Mouse (Mus musculus): ENCODE results near the gene Slc25a43. TPM values are rescaled to one million over a fixed set of nuclear protein-coding genes. Genes with fewer than 3 reads are reported as not detected.

Gene Slc25a43
- polyA plus RNA-seq, 1 experiment from 2014 or later: 0.44 TPM

DNA sequence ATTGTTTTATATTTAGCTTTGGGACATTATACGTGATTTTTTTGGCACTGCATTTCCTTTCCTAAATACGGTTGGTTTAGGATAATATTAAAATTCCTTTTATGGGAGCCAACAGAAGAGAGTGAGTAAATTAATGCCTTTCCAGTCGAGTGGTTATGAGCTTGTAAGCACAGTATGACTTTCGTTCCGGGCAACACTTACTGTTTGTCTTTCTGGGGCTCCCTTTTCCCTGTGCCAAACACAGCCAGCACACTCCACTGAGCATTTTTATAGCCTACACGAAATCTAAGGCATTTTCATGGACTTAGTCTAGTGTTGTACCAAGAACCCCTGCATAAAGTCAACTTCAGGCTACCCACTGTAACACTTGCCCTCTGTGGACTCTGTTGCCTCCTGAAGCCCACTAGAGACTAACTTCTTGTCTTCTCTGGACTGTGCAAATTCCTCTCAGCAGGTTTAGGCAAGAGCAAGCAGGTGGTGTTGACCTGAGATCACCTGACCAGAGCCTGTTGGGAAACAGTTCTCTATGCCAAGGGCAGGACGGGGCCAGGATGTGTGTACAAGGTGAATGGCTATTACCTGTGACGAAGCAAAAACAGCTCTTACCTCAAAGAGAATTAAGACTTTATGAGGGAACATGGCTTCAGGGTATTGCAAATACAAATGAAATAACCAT, 70.8 kb downstream of the Slc25a43 start:
- Histone ChIP-seq H3K4me1 (replicated peaks) (peaks cover 8% of the 10 kb centered on the region; the same call in 1 of the 2 replicates), H3K4me2 (no peak overlapping the region), H3K27ac (replicated peaks) (no peak overlapping the region), H3K27me3 (no peaks in the 10 kb centered on the region), H3K4me3 (no peak overlapping the region), H3K9ac (no peak overlapping the region), H3K36me3 (no peaks in the 10 kb centered on the region), H3K9me3 (no peaks in the 10 kb centered on the region)
- ATAC-seq (ENCODE audit: low FRiP score, low read depth): no peak
- WGBS: 65% methylated on average over 8 of the region's 8 CpGs

DNA sequence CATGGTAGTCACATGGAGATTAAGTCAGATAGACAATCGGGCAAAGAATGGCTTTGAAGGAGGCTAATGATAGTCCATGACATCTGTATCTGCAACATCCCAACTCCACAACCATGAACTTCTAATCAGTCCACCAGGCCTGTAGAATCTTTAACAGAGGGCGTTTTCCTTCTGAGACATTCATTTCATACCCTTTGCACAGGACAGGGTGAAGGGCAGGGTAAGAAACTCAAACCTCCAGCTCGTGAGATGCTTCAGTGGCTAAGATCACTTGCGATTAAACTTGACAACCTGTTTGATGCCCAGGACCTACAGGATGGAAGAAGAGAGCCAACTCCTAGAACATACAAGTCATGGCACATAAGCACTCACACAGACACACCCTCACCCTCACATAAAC, 71.6 kb downstream of the Slc25a43 start:
- Histone ChIP-seq H3K27ac (replicated peaks) (no peak overlapping the region), H3K27me3 (no peaks in the 10 kb centered on the region), H3K4me2 (no peak overlapping the region), H3K9ac (no peak overlapping the region), H3K9me3 (no peaks in the 10 kb centered on the region), H3K4me1 (replicated peaks) (peaks cover 8% of the 10 kb centered on the region; the same call in 1 of the 2 replicates), H3K4me3 (no peak overlapping the region), H3K36me3 (no peaks in the 10 kb centered on the region)
- no peak for ATAC-seq (ENCODE audit: low FRiP score, low read depth)
- WGBS: 86% methylated on average over 4 of the region's 4 CpGs

DNA sequence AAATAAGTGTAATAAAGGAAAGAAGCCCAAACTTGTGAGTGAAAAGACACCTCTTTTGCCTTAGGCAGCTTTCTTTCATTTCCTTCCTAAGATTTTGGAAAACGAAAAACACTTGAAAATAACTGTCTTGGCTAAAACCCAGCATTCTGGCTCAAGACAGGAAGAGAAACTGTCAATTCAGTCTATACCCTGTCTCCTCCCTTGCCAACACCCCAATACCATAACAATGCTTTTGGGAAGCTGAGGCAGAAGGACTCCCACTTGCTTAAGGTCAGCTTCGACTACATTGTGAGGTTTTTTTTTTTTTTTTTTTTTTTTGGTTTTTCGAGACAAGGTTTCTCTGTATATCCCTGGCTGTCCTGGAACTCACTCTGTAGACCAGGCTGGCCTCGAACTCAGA, 72.0 kb downstream of the Slc25a43 start:
- Histone ChIP-seq H3K36me3 (no peaks in the 10 kb centered on the region), H3K27me3 (no peaks in the 10 kb centered on the region), H3K9ac (no peak overlapping the region), H3K4me3 (no peak overlapping the region), H3K27ac (replicated peaks) (no peak overlapping the region), H3K9me3 (no peaks in the 10 kb centered on the region), H3K4me2 (no peak overlapping the region), H3K4me1 (replicated peaks) (peaks cover 8% of the 10 kb centered on the region; the same call in 1 of the 2 replicates)
- no peak for ATAC-seq (ENCODE audit: low FRiP score, low read depth)
- WGBS: 82% methylated on average over 3 of the region's 4 CpGs

DNA sequence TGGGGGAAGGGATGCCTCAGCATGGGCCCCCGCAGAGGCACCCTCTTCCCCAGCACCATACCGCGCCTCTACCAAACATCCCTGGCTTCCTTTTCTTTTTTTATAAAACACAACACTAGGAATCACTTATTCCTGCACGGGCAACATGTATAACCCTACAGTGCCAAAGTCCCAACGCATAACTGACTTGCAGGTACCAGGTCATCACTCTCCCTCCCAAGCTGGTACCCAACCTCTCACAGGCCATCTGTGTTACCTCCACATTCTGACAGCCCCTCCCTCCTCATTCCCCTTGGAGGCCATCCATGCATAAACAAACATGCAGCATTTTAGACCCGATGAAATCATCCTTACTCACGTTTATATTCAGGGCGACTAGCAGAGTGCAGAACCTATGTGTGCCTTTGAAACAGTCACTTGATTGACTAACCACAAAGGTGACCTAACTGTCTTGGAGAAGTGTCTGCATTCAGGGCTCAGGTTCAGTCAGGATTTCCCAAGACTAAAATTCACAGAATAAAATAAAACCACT, 73.0 kb downstream of the Slc25a43 start:
- 0 out of 2 replicates have a peak, but pooled peaks have one; percentile 23 for ATAC-seq (ENCODE audit: low FRiP score, low read depth)
- WGBS: 27% methylated on average over 8 of the region's 8 CpGs
- Histone ChIP-seq H3K36me3 (no peaks in the 10 kb centered on the region), H3K27me3 (no peaks in the 10 kb centered on the region), H3K27ac (replicated peaks) (0 out of 2 replicates have a peak overlapping the region, but pooled peaks have one; percentile 79), H3K4me1 (replicated peaks) (peaks cover 8% of the 10 kb centered on the region; the same call in 1 of the 2 replicates), H3K4me2 (peak overlapping the region; percentile 46), H3K9me3 (no peaks in the 10 kb centered on the region), H3K9ac (no peak overlapping the region), H3K4me3 (peak overlapping the region; percentile 16; the same call in 1 of the 2 replicates)

DNA sequence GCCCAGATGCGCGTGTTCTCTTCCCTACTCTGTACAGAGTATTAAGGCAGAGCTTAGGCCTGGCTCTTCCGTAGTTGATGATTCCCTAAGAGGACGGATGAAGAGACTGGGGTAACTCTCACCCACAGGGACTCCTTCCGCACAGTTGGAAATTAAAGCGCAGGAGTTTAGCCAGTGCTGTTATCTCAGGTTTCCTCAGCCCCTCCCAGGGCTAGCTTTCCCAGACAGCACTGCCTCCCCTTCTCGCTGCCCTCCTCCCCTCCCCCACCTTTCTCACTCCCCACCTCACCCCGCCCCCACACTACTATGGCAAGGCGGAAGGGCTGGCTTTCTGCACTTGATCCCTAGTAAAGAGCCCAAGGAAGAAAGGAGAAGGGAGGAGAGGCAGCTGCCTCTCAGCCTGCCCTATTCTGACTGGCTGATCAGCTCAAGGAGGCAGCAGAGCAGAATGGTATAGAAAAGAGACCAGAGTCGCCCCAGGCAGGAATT, 73.5 kb downstream of the Slc25a43 start:
- Histone ChIP-seq H3K9ac (0 out of 2 replicates have a peak overlapping the region, but pooled peaks have one; percentile 19), H3K27me3 (no peaks in the 10 kb centered on the region), H3K9me3 (no peaks in the 10 kb centered on the region), H3K36me3 (no peaks in the 10 kb centered on the region), H3K4me3 (peak overlapping the region; percentile 16), H3K4me1 (replicated peaks) (peaks cover 8% of the 10 kb centered on the region; the same call in 1 of the 2 replicates), H3K4me2 (peak overlapping the region; percentile 46), H3K27ac (replicated peaks) (peak overlapping the region; percentile 79)
- WGBS: 13% methylated on average over 10 of the region's 10 CpGs
- ATAC-seq (ENCODE audit: low FRiP score, low read depth): peak; percentile 79

DNA sequence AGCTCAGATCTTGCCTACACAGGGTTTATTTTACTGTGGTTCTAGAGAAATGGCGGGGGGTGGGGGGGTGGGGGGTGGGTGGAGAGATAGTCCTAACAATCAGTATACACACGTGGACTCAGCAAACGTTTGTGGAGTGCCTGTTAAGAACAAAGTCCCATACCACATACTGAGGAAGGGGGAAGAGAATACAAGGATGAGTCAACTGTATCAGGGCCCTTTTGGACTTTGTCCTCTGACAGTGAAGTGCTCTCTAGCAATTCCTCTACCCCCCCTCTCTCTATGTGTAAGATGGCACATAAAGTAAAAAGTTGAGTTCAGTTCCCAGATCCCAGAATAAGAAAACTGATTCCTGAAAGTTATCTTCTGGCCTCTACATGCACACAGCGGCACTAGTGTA, 76.1 kb downstream of the Slc25a43 start:
- 63% methylated on average over 3 of the region's 4 CpGs for WGBS
- Histone ChIP-seq H3K4me2 (no peak overlapping the region), H3K4me1 (replicated peaks) (peaks cover 8% of the 10 kb centered on the region; the same call in 1 of the 2 replicates), H3K9ac (no peak overlapping the region), H3K27ac (replicated peaks) (no peak overlapping the region), H3K9me3 (no peaks in the 10 kb centered on the region), H3K27me3 (no peaks in the 10 kb centered on the region), H3K36me3 (no peaks in the 10 kb centered on the region), H3K4me3 (no peak overlapping the region)
- no peak for ATAC-seq (ENCODE audit: low FRiP score, low read depth)

DNA sequence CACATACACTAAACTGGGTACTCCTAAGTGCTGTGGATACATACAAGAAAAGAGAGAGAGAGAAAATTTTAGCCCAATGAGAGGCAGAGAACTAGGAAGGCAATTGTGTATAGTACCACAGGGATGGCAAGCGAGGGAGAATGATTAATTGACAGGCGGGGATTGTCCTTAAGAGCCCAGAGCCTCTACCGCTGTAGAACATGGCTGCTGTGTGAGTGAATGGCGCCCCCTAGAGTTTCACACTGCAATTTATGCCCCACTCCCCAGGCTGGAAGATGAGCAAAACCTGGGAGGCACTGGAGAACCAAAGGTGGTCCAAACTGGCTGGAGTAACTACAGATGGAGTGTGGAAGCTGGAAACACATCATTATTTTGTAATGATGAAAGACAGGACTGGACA, 76.7 kb downstream of the Slc25a43 start:
- WGBS: 15% methylated on average over 4 of the region's 4 CpGs

DNA sequence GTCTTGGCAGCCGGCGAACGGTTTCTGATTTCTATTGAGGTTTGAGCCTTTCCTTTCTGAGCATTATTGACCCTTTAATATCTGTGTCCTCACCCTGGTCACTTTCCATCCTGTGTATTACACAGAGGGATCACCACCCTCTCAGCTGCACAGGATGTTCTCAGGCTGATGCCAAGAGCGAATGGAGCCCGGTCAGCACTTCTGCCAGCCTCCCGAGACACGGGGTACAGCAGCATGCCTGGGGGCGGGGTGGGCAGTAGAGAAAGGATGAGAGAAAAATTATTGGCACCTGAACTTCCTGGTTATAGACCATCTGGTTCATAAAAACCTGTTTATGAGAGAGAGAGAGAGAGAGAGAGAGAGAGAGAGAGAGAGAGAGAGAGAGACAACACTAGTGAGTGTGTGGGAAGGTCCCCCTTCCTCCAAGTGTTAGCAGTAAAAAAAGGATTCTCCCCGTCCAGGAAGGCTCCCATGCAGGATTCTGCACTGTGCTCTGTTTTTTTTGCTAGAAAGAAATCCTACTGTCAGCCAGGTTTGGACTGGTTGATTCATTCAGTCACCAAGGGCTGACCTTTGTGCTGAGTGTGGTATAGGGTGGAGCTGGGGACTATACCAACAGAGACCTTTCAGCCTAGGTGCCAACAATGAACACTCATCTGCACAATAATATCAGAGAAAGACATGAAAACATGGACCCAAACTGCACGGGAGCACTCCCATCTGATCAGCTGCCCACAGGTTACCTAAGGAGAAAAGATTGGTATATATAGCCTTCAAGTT, 80.7 kb downstream of the Slc25a43 start:
- Histone ChIP-seq H3K27me3 (no peaks in the 10 kb centered on the region), H3K27ac (replicated peaks) (no peak overlapping the region), H3K9me3 (no peaks in the 10 kb centered on the region), H3K36me3 (no peaks in the 10 kb centered on the region), H3K4me2 (no peak overlapping the region), H3K9ac (no peak overlapping the region), H3K4me3 (no peak overlapping the region), H3K4me1 (replicated peaks) (no peaks in the 10 kb centered on the region)
- WGBS: 86% methylated on average over 10 of the region's 10 CpGs
- ATAC-seq (ENCODE audit: low FRiP score, low read depth): no peak

More for the DNA sequence above, 76.7 kb downstream of the Slc25a43 start:
- no peak overlapping the region for H3K4me3 ChIP-seq
- no peaks in the 10 kb centered on the region for H3K36me3 ChIP-seq
- no peaks in the 10 kb centered on the region for H3K27me3 ChIP-seq
- no peak overlapping the region for H3K27ac ChIP-seq (replicated peaks)
- H3K4me2 ChIP-seq: no peak overlapping the region
- H3K4me1 ChIP-seq (replicated peaks): peaks cover 8% of the 10 kb centered on the region; the same call in 1 of the 2 replicates
- no peak for ATAC-seq (ENCODE audit: low FRiP score, low read depth)
- H3K9me3 ChIP-seq: no peaks in the 10 kb centered on the region
- no peak overlapping the region for H3K9ac ChIP-seq

DNA sequence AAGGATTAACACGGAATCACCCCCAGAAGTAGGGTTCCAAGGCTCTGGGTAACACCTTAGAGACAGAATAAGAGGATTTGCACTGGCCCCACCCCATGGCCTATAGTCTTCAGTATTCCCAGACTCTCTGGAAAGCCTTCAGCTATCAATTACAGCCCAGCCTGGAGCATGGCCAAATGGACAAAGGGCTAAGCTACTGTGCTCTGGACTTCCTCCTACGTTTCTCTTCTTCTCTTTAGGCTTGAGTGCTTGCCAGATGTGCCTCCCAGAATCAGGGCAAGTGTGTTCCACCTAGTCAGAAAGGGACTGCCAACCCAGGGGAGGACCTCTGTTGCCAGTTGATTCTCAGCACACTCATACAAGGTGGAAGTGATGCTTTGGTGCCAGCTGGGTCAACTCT, 81.6 kb downstream of the Slc25a43 start:
- whole genome bisulfite sequencing: 63% methylated on average over 2 of the region's 2 CpGs

More for the DNA sequence above, 81.6 kb downstream of the Slc25a43 start:
- Histone ChIP-seq H3K4me2 (no peak overlapping the region), H3K36me3 (no peaks in the 10 kb centered on the region), H3K9me3 (no peaks in the 10 kb centered on the region), H3K9ac (no peak overlapping the region), H3K27me3 (no peaks in the 10 kb centered on the region), H3K4me3 (no peak overlapping the region), H3K4me1 (replicated peaks) (no peaks in the 10 kb centered on the region), H3K27ac (replicated peaks) (no peak overlapping the region)
- no peak for ATAC-seq (ENCODE audit: low FRiP score, low read depth)

Other genes with a start within 250 kb of the Slc25a43 start
- gene Pgrmc1, start 145.5 kb upstream of the Slc25a43 start, polyA plus RNA-seq (2015; fragmentation: Nextera tagmentation; extraction: Ambion mirVana): 607 and 612 TPM in 2 replicates
- gene Akap17b, start 98.3 kb upstream of the Slc25a43 start, polyA plus RNA-seq (2015; fragmentation: Nextera tagmentation; extraction: Ambion mirVana): 6.1 and 6.3 TPM in 2 replicates
- gene Slc25a5, start 52.0 kb downstream of the Slc25a43 start, polyA plus RNA-seq (2015; fragmentation: Nextera tagmentation; extraction: Ambion mirVana): 506 and 575 TPM in 2 replicates
- gene Ube2a, start 130.2 kb downstream of the Slc25a43 start, polyA plus RNA-seq (2015; fragmentation: Nextera tagmentation; extraction: Ambion mirVana): 115 and 119 TPM in 2 replicates
- 21.6 and 22.8 TPM in 2 replicates for gene C330007P06Rik, start 130.5 kb downstream of the Slc25a43 start, polyA plus RNA-seq (2015; fragmentation: Nextera tagmentation; extraction: Ambion mirVana)
- 14.8 and 16.1 TPM in 2 replicates for gene Nkrf, start 159.2 kb downstream of the Slc25a43 start, polyA plus RNA-seq (2015; fragmentation: Nextera tagmentation; extraction: Ambion mirVana)
- gene Sept6, start 248.1 kb downstream of the Slc25a43 start, polyA plus RNA-seq (2015; fragmentation: Nextera tagmentation; extraction: Ambion mirVana): 68.8 and 73.5 TPM in 2 replicates

Measured in hindbrain, embryonic 15.5 days (tissue).